Mouse (Mus musculus): ENCODE measurements around the gene Fbxw16. TPM values are rescaled to one million over a fixed set of nuclear protein-coding genes. Genes with fewer than 3 reads are reported as not detected.
"Not testable (repeated sequence)": the region's sequence is repeated elsewhere in the genome, so short reads cannot be mapped to it uniquely, and the experiment has no call there.

Fbxw16 gene
- not detected in 2 replicates for polyA plus RNA-seq (2014; fragmentation: Nextera tagmentation; extraction: Ambion mirVana)

GRCm38 (mm10) chr9:109449040-109449439, at the start of gene Fbxw16:
Fbxw16 (minus strand) TSS chr9:109449140.
- H3K4me3 ChIP-seq (ENCODE audit: low read depth, low read length): no peak within 1 kb of the TSS
- no peak within 1 kb of the TSS for H3K27ac ChIP-seq (ENCODE audit: low read depth, low read length)
- H3K4me2 ChIP-seq (ENCODE audit: low read depth, low read length): no peak within 1 kb of the TSS
- H3K36me3 ChIP-seq (ENCODE audit: control insufficient read depth, insufficient read depth, low read length): no peaks in the 10 kb centered on the region
- no peak for ATAC-seq (ENCODE audit: low read depth)
- no peak within 1 kb of the TSS for H3K9ac ChIP-seq (replicated peaks; ENCODE audit: low read depth, low read length)
- H3K9me3 ChIP-seq (ENCODE audit: control insufficient read depth, low read length): no peaks in the 10 kb centered on the region
- H3K27me3 ChIP-seq (ENCODE audit: control insufficient read depth, insufficient read depth, low read length): no peaks in the 10 kb centered on the region
- no peaks in the 10 kb centered on the region for H3K4me1 ChIP-seq (ENCODE audit: control insufficient read depth, insufficient read depth, low read length)

GRCm38 (mm10) chr9:109495775-109496174, 46.8 kb upstream of the Fbxw16 start, which contains the start of gene Fbxw19:
Fbxw19 (minus strand) TSS chr9:109495875.
- not testable (repeated sequence) for H3K9ac ChIP-seq (replicated peaks; ENCODE audit: low read depth, low read length); H3K27me3 ChIP-seq (ENCODE audit: control insufficient read depth, insufficient read depth, low read length); H3K27ac ChIP-seq (ENCODE audit: low read depth, low read length); H3K9me3 ChIP-seq (ENCODE audit: control insufficient read depth, low read length); H3K4me3 ChIP-seq (ENCODE audit: low read depth, low read length); ATAC-seq (ENCODE audit: low read depth); H3K4me1 ChIP-seq (ENCODE audit: control insufficient read depth, insufficient read depth, low read length); H3K36me3 ChIP-seq (ENCODE audit: control insufficient read depth, insufficient read depth, low read length); H3K4me2 ChIP-seq (ENCODE audit: low read depth, low read length)
- WGBS: 93% methylated on average over 1 of the region's 1 CpGs

GRCm38 (mm10) chr9:109432956-109433355, 16.0 kb downstream of the Fbxw16 start:
- Histone ChIP-seq H3K27ac (ENCODE audit: low read depth, low read length) (no peak overlapping the region), H3K4me3 (ENCODE audit: low read depth, low read length) (no peak overlapping the region), H3K4me1 (ENCODE audit: control insufficient read depth, insufficient read depth, low read length) (no peaks in the 10 kb centered on the region), H3K36me3 (ENCODE audit: control insufficient read depth, insufficient read depth, low read length) (no peaks in the 10 kb centered on the region), H3K27me3 (ENCODE audit: control insufficient read depth, insufficient read depth, low read length) (no peaks in the 10 kb centered on the region), H3K9ac (replicated peaks; ENCODE audit: low read depth, low read length) (no peak overlapping the region), H3K4me2 (ENCODE audit: low read depth, low read length) (no peak overlapping the region), H3K9me3 (ENCODE audit: control insufficient read depth, low read length) (no peaks in the 10 kb centered on the region)
- ATAC-seq (ENCODE audit: low read depth): no peak
- WGBS: 86% methylated on average over 1 of the region's 1 CpGs

- not testable (repeated sequence) for ATAC-seq (ENCODE audit: low read depth); H3K9ac ChIP-seq (replicated peaks; ENCODE audit: low read depth, low read length); H3K9me3 ChIP-seq (ENCODE audit: control insufficient read depth, low read length); H3K27me3 ChIP-seq (ENCODE audit: control insufficient read depth, insufficient read depth, low read length); H3K4me3 ChIP-seq (ENCODE audit: low read depth, low read length); H3K27ac ChIP-seq (ENCODE audit: low read depth, low read length); H3K4me1 ChIP-seq (ENCODE audit: control insufficient read depth, insufficient read depth, low read length); H3K4me2 ChIP-seq (ENCODE audit: low read depth, low read length); H3K36me3 ChIP-seq (ENCODE audit: control insufficient read depth, insufficient read depth, low read length)
- WGBS: 84% methylated on average over 4 of the region's 4 CpGs
These were observed 44.7 kb downstream of the Fbxw16 start, which contains the start of gene Fbxw22 for GRCm38 (mm10) chr9:109404196-109404595. Fbxw22 (minus strand) TSS chr9:109404296.

Other genes with a start within 250 kb of the Fbxw16 start
- gene Fbxw20, start 214.4 kb downstream of the Fbxw16 start, polyA plus RNA-seq (2014; fragmentation: Nextera tagmentation; extraction: Ambion mirVana): not detected in 2 replicates
- not detected in 2 replicates for gene Fbxw14, start 161.5 kb downstream of the Fbxw16 start, polyA plus RNA-seq (2014; fragmentation: Nextera tagmentation; extraction: Ambion mirVana)
- gene Fbxw28, start 109.5 kb downstream of the Fbxw16 start, polyA plus RNA-seq (2014; fragmentation: Nextera tagmentation; extraction: Ambion mirVana): not detected in 2 replicates
- gene Fbxw22, start 44.8 kb downstream of the Fbxw16 start, polyA plus RNA-seq (2014; fragmentation: Nextera tagmentation; extraction: Ambion mirVana): not detected in 2 replicates
- gene Fbxw19, start 46.7 kb upstream of the Fbxw16 start, polyA plus RNA-seq (2014; fragmentation: Nextera tagmentation; extraction: Ambion mirVana): not detected in 2 replicates
- not detected in 2 replicates for gene Fbxw15, start 119.1 kb upstream of the Fbxw16 start, polyA plus RNA-seq (2014; fragmentation: Nextera tagmentation; extraction: Ambion mirVana)
- not detected in 2 replicates for gene Fbxw24, start 176.9 kb upstream of the Fbxw16 start, polyA plus RNA-seq (2014; fragmentation: Nextera tagmentation; extraction: Ambion mirVana)
- not detected in 2 replicates for gene Fbxw25, start 215.5 kb upstream of the Fbxw16 start, polyA plus RNA-seq (2014; fragmentation: Nextera tagmentation; extraction: Ambion mirVana)